7 mouse cellular contexts compared by ENCODE assay signal in the genomic region with DNA sequence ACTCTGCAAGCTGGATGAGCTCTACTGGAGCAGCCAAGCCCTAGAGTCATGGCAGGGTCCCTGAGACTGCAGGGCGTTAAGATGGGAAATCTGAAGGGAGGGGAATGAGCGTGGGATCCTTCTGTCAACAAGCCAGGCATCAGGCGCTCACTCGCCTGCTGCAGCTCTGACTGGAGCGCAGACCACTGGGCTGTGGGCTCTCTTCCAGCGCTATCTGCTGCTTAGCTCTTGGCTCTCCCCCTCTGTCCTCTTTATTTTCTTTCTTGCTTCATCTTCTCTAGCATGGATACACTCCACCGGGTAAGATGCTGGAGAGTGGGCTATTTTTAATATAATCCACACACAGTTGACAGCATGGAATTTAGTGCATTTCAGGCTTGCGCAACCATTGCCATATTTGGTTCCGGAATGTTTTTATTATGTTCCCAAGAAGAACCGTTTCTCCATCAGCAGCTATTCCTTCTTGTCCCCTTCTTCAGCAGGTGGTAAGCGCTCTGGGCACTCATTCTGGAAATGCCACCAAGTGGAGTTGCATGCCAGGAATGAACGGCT. TPM values are rescaled to one million over a fixed set of nuclear protein-coding genes. Genes with fewer than 3 reads are reported as not detected.
DNase-seq lines count a peak whose midpoint lies in the region; ATAC-seq and TF ChIP-seq lines count a peak whose summit lies in the region.

No protein-coding gene starts in this region.

- H3K9me3 ChIP-seq in limb, embryonic 14.5 days (ENCODE audit: control insufficient read depth, low read length) = no peaks in the 10 kb centered on the region
- H3K9me3 ChIP-seq in limb, embryonic 10.5 days (replicated peaks) = no peaks in the 10 kb centered on the region
- H3K9me3 ChIP-seq in forebrain, postnatal 0 days (ENCODE audit: low read length) = no peaks in the 10 kb centered on the region

- WGBS in limb, embryonic 14.5 days = 57% methylated on average over 12 of the region's 12 CpGs
- 69% methylated on average over 12 of the region's 12 CpGs for WGBS in limb, embryonic 10.5 days
- 48% methylated on average over 12 of the region's 12 CpGs for WGBS in forebrain, postnatal 0 days
- 40% methylated on average over 12 of the region's 12 CpGs for WGBS in kidney, adult 2 months

- no peaks in the 10 kb centered on the region for H3K27me3 ChIP-seq in limb, embryonic 14.5 days (ENCODE audit: control insufficient read depth, insufficient read depth, low read length)
- H3K27me3 ChIP-seq in limb, embryonic 10.5 days (ENCODE audit: low read depth, poor library complexity, severe bottlenecking) = peaks cover 21% of the 10 kb centered on the region; the same call in 1 of the 2 replicates
- H3K27me3 ChIP-seq in forebrain, postnatal 0 days (ENCODE audit: insufficient read depth, low read length) = no peaks in the 10 kb centered on the region
- H3K27me3 ChIP-seq in kidney, adult 2 months (replicated peaks; ENCODE audit: control insufficient read depth, insufficient read depth, low read length) = no peaks in the 10 kb centered on the region
- H3K27me3 ChIP-seq in myocyte (ENCODE audit: control insufficient read depth, insufficient read depth, insufficient read length) = peaks cover 64% of the 10 kb centered on the region

- no peak overlapping the region for H3K27ac ChIP-seq in limb, embryonic 14.5 days (replicated peaks; ENCODE audit: low read depth, low read length)
- H3K27ac ChIP-seq in limb, embryonic 10.5 days = no peak overlapping the region
- peak overlapping the region; percentile 74 for H3K27ac ChIP-seq in forebrain, postnatal 0 days (ENCODE audit: low read depth, low read length)
- H3K27ac ChIP-seq in kidney, adult 2 months (ENCODE audit: insufficient read depth, low read depth, low read length) = no peak overlapping the region

- H3K9ac ChIP-seq in limb, embryonic 14.5 days (ENCODE audit: low read depth, low read length, severe bottlenecking) = no peak overlapping the region
- H3K9ac ChIP-seq in forebrain, postnatal 0 days = no peak overlapping the region

- TF ChIP-seq CTCF in forebrain, postnatal 0 days (IDR thresholded peaks at IDR 0.05; ENCODE audit: low read depth) = no peak
- TF ChIP-seq CTCF in kidney, adult 2 months (conservative IDR thresholded peaks at IDR 0.05; ENCODE audit: insufficient read depth, insufficient read length, low read depth, low read length) = no peak

- peaks cover 7% of the 10 kb centered on the region; the same call in 1 of the 2 replicates for H3K4me1 ChIP-seq in limb, embryonic 14.5 days (ENCODE audit: control insufficient read depth, insufficient read depth, low read length)
- H3K4me1 ChIP-seq in limb, embryonic 10.5 days = peaks cover 24% of the 10 kb centered on the region
- peaks cover 3% of the 10 kb centered on the region; the same call in 1 of the 2 replicates for H3K4me1 ChIP-seq in forebrain, postnatal 0 days (ENCODE audit: insufficient read depth)
- no peaks in the 10 kb centered on the region for H3K4me1 ChIP-seq in kidney, adult 2 months (ENCODE audit: control insufficient read depth, insufficient read depth, low read length)

- DNase-seq in limb, embryonic 14.5 days (ENCODE audit: low spot score) = peak; percentile 42
- DNase-seq in limb, embryonic 10.5 days (ENCODE audit: low spot score) = no peak
- DNase-seq in forebrain, postnatal 0 days = peak; percentile 51
- peak; percentile 56 for DNase-seq in kidney, adult 2 months
- no peak for DNase-seq in spleen, postnatal 10 days (ENCODE audit: low spot score in 2 of 2)
- DNase-seq in testis, postnatal 14 days (ENCODE audit: low spot score) = no peak

- no peak overlapping the region for H3K4me3 ChIP-seq in limb, embryonic 14.5 days (replicated peaks; ENCODE audit: low read length)
- H3K4me3 ChIP-seq in limb, embryonic 10.5 days = no peak overlapping the region
- H3K4me3 ChIP-seq in forebrain, postnatal 0 days (ENCODE audit: low read depth, low read length) = no peak overlapping the region
- no peak overlapping the region for H3K4me3 ChIP-seq in kidney, adult 2 months (ENCODE audit: insufficient read depth, low read depth, low read length)
- H3K4me3 ChIP-seq in myocyte = no peak overlapping the region

- no peak overlapping the region for H3ac ChIP-seq in myocyte (ENCODE audit: control insufficient read depth, insufficient read length)

- H3K79me2 ChIP-seq in myocyte (ENCODE audit: control insufficient read depth, insufficient read depth) = no peaks in the 10 kb centered on the region

- no peak for TF ChIP-seq POLR2A in limb, embryonic 14.5 days (IDR thresholded peaks at IDR 0.05; ENCODE audit: borderline replicate concordance, extremely low read depth, insufficient read depth, insufficient read length)
- no peak for TF ChIP-seq POLR2A in kidney, adult 2 months (IDR thresholded peaks at IDR 0.05; ENCODE audit: low read depth, low read length)
- TF ChIP-seq POLR2A in myocyte (IDR thresholded peaks at IDR 0.05; ENCODE audit: insufficient read length, low read depth) = no peak

- no peak overlapping the region for H3K4me2 ChIP-seq in limb, embryonic 14.5 days (replicated peaks; ENCODE audit: low read depth, low read length, severe bottlenecking)
- H3K4me2 ChIP-seq in forebrain, postnatal 0 days (ENCODE audit: low read depth) = peak overlapping the region; percentile 17; the same call in 1 of the 2 replicates
- H3K4me2 ChIP-seq in myocyte (ENCODE audit: low read depth) = peak overlapping the region; percentile 3

- H3K36me3 ChIP-seq in limb, embryonic 14.5 days (ENCODE audit: control insufficient read depth, insufficient read depth, low read length) = no peaks in the 10 kb centered on the region
- no peaks in the 10 kb centered on the region for H3K36me3 ChIP-seq in limb, embryonic 10.5 days
- H3K36me3 ChIP-seq in forebrain, postnatal 0 days (ENCODE audit: insufficient read depth) = no peaks in the 10 kb centered on the region
- no peaks in the 10 kb centered on the region for H3K36me3 ChIP-seq in kidney, adult 2 months (ENCODE audit: control insufficient read depth, insufficient read depth, low read length)
- H3K36me3 ChIP-seq in myocyte (ENCODE audit: control insufficient read depth, insufficient read depth) = no peaks in the 10 kb centered on the region

- ATAC-seq in limb, embryonic 14.5 days (ENCODE audit: low FRiP score, low read depth) = no peak
- peak; percentile 58 for ATAC-seq in forebrain, postnatal 0 days

TF ChIP-seq in myocyte, 11 proteins besides CTCF, POLR2A, EP300 and RAD21:
- no peak for TF ChIP-seq MAX (IDR thresholded peaks at IDR 0.05; ENCODE audit: low read depth)
- TF ChIP-seq E2F4 (IDR thresholded peaks at IDR 0.05; ENCODE audit: insufficient read depth) = no peak
- TF ChIP-seq MYOG (IDR thresholded peaks at IDR 0.05; ENCODE audit: control insufficient read depth in 1 of 3, insufficient read depth in 1 of 3, insufficient read length in 2 of 3, low read depth in 2 of 3) = no peak
- no peak for TF ChIP-seq MYOD1 (IDR thresholded peaks at IDR 0.05; ENCODE audit: control insufficient read depth in 1 of 3, insufficient read length in 2 of 3, low read depth in 2 of 3)
- TF ChIP-seq SRF (IDR thresholded peaks at IDR 0.05; ENCODE audit: control insufficient read depth, insufficient read length, low read depth) = peak; percentile 78
- TF ChIP-seq CEBPB (IDR thresholded peaks at IDR 0.05; ENCODE audit: insufficient read depth, poor library complexity, severe bottlenecking) = peak; percentile 96
- TF ChIP-seq TCF3 (IDR thresholded peaks at IDR 0.05; ENCODE audit: insufficient read length, low read depth) = no peak

RNA-seq across cellular contexts. Expression of gene Slc35c1, which starts 31.7 kb away (rescaled TPM):
- 16.1 and 24.1 TPM in 2 replicates for polyA plus RNA-seq in limb, embryonic 14.5 days (2012; rRNA removed)
- polyA plus RNA-seq in limb, embryonic 14.5 days (2014; fragmentation: Nextera tagmentation; extraction: Ambion mirVana) = 14.3 and 15.1 TPM in 2 replicates
- 11.1 and 11.2 TPM in 2 replicates for polyA plus RNA-seq in limb, embryonic 10.5 days (2016; fragmentation: Nextera tagmentation; extraction: Ambion mirVana)
- total RNA-seq in forebrain, postnatal 0 days (2014; rRNA removed) = 4.6 and 9.1 TPM in 2 replicates
- polyA plus RNA-seq in forebrain, postnatal 0 days (2015; fragmentation: Nextera tagmentation; extraction: Ambion mirVana) = 13.1 and 14.4 TPM in 2 replicates
- 29.6 and 35.4 TPM in 2 replicates for polyA plus RNA-seq in kidney, adult 2 months (2012; rRNA removed)
- polyA plus RNA-seq in myocyte (2012; fragmentation: generic; extraction: Trizol) = 13.8 TPM

RNA-seq across cellular contexts. Expression of gene Cry2, which starts 58.2 kb away (rescaled TPM):
- 27.2 and 33.5 TPM in 2 replicates for polyA plus RNA-seq in limb, embryonic 14.5 days (2012; rRNA removed)
- polyA plus RNA-seq in limb, embryonic 14.5 days (2014; fragmentation: Nextera tagmentation; extraction: Ambion mirVana) = 30.2 and 34.8 TPM in 2 replicates
- polyA plus RNA-seq in limb, embryonic 10.5 days (2016; fragmentation: Nextera tagmentation; extraction: Ambion mirVana) = 19.0 and 25.2 TPM in 2 replicates
- 26.5 and 36.7 TPM in 2 replicates for total RNA-seq in forebrain, postnatal 0 days (2014; rRNA removed)
- polyA plus RNA-seq in forebrain, postnatal 0 days (2015; fragmentation: Nextera tagmentation; extraction: Ambion mirVana) = 28.5 and 43.2 TPM in 2 replicates
- polyA plus RNA-seq in kidney, adult 2 months (2012; rRNA removed) = 13.5 and 15.3 TPM in 2 replicates
- 9.3 TPM for polyA plus RNA-seq in myocyte (2012; fragmentation: generic; extraction: Trizol)

Comparison
In these comparisons a context has a peak if more than half of its experiments do, and no peak if none do; other contexts are left out.
1. DNase-seq: peak in limb, embryonic 14.5 days (single experiment), forebrain, postnatal 0 days (single experiment) and kidney, adult 2 months (single experiment); none in limb, embryonic 10.5 days (single experiment), spleen, postnatal 10 days (0 of 2) and testis, postnatal 14 days (single experiment).